Mouse (Mus musculus): Measurements from ENCODE around the gene Pdzd7. TPM values are rescaled to one million over a fixed set of nuclear protein-coding genes. Genes with fewer than 3 reads are reported as not detected.

Pdzd7 gene
- polyA plus RNA-seq, 1 experiment from 2014 or later, result 1.1 TPM

DNA sequence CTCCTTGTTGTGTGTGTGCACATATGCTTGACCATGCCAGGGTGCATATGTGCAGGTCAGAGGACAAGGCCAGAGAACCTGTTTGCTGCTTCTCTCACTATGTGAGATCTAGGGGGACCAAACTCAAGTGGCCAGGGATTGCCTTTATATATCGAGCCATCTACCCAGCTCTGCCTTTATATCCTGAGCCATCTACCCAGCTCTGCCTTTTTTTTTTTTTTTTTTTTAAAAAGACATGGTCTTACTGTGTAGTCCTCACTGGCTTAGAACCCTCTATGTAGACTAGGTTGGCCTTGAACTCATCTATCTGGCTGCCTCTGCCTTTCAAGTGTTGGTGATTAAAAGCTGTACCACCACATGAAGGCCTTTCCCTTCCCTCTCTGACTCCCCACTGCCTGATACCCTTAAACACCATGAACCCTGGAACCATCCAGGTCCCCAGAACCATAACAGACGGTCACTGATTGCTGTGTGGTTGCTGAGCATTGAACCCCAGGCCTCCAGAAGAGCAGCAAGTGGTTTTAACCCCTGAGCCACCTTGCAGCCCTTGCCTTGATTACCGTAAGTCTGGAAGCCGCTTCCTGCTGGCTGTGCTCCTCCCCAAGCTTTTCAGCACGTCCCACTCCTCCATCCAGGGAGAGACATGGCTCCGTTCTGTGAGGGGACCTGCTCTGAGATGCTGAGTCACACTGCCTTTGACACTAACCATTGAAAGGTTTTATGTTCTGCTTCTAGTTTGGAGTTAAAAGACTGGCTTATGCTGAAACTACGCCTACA, 41.6 kb downstream of the Pdzd7 start:
- peaks cover 66% of the 10 kb centered on the region for H3K36me3 ChIP-seq
- no peak overlapping the region for H3K4me2 ChIP-seq
- H3K4me1 ChIP-seq, result peaks cover 42% of the 10 kb centered on the region
- no peak overlapping the region for H3K4me3 ChIP-seq (replicated peaks)
- 80% methylated on average over 7 of the region's 7 CpGs for WGBS
- H3K9me3 ChIP-seq (replicated peaks), result no peaks in the 10 kb centered on the region
- H3K9ac ChIP-seq, result no peak overlapping the region
- ATAC-seq (replicated peaks; ENCODE audit: low FRiP score), result no peak
- no peaks in the 10 kb centered on the region for H3K27me3 ChIP-seq
- no peak overlapping the region for H3K27ac ChIP-seq

DNA sequence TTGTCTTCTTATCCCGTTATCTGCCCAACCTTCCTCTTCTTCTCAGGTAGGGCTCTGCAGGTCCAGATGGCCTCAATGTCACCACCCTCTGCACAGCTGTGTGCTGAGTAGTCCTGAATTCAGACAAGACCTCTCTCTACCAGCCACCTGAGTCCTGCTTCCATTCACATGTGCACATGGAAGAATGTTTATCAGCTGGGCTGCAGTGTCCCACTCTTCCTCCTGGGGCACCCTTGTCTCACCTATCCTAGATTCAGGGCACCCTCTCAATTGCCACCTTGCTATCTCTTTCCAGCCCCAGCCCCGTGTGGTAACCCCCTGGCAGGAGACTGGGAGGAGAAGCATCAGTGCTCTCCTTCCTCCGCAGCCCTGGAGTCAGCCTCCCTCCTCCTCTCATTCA, 43.2 kb downstream of the Pdzd7 start:
- Histone ChIP-seq H3K9me3 (replicated peaks) (no peaks in the 10 kb centered on the region), H3K4me2 (no peak overlapping the region), H3K4me3 (replicated peaks) (no peak overlapping the region), H3K4me1 (peaks cover 28% of the 10 kb centered on the region), H3K27me3 (no peaks in the 10 kb centered on the region), H3K36me3 (peaks cover 66% of the 10 kb centered on the region), H3K9ac (no peak overlapping the region), H3K27ac (no peak overlapping the region)
- 60% methylated on average over 3 of the region's 3 CpGs for WGBS
- no peak for ATAC-seq (replicated peaks; ENCODE audit: low FRiP score)

DNA sequence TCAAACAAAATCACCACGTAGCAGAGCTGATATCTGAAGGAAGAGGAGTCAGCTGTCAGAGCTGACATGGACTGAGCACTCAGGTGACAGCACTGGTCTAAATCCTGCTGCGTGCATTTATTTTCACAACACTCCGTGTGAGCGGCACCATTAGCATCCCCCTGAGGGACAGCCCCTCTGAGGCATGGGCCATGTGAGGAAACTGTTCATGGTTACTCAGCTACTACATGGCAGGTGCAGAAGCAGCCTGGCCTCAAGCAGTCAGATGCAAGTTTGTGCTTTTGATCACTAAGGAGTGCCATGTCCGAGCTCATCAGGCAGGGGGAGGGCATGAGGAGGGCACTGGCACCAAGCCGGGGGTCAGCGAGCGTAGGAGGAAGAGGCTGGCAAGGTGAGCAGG, 45.9 kb downstream of the Pdzd7 start:
- Histone ChIP-seq H3K9me3 (replicated peaks) (no peaks in the 10 kb centered on the region), H3K4me3 (replicated peaks) (no peak overlapping the region), H3K27me3 (no peaks in the 10 kb centered on the region), H3K4me1 (peaks cover 13% of the 10 kb centered on the region; the same call in 1 of the 2 replicates), H3K27ac (no peak overlapping the region), H3K9ac (no peak overlapping the region), H3K36me3 (peaks cover 63% of the 10 kb centered on the region), H3K4me2 (no peak overlapping the region)
- no peak for ATAC-seq (replicated peaks; ENCODE audit: low FRiP score)
- 86% methylated on average over 8 of the region's 8 CpGs for WGBS

DNA sequence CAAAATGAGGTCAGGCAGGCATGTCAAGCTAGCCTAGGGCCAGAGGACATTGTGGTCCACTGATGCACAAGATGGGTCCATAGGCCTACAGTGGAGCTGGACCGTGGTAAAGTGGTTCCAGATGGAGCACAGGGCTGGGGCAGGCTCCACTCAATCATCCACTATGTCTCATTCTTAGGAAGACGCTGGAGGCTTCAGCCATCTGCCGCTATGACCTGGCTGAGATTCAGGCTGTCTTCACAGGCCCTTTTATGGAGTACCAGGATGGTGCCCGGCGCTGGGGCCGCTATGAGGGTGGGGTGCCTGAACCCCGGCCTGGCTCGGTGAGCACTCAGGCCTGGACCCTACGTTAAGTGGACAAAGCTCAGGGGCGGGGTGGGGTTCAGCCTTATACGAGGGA, 47.7 kb downstream of the Pdzd7 start:
- H3K4me1 ChIP-seq, result peaks cover 3% of the 10 kb centered on the region; the same call in 1 of the 2 replicates
- no peak overlapping the region for H3K4me2 ChIP-seq
- H3K36me3 ChIP-seq, result peaks cover 45% of the 10 kb centered on the region
- no peak overlapping the region for H3K27ac ChIP-seq
- H3K27me3 ChIP-seq, result no peaks in the 10 kb centered on the region
- WGBS, result 84% methylated on average over 11 of the region's 11 CpGs
- ATAC-seq (replicated peaks; ENCODE audit: low FRiP score), result no peak
- H3K4me3 ChIP-seq (replicated peaks), result no peak overlapping the region
- H3K9me3 ChIP-seq (replicated peaks), result no peaks in the 10 kb centered on the region
- no peak overlapping the region for H3K9ac ChIP-seq

DNA sequence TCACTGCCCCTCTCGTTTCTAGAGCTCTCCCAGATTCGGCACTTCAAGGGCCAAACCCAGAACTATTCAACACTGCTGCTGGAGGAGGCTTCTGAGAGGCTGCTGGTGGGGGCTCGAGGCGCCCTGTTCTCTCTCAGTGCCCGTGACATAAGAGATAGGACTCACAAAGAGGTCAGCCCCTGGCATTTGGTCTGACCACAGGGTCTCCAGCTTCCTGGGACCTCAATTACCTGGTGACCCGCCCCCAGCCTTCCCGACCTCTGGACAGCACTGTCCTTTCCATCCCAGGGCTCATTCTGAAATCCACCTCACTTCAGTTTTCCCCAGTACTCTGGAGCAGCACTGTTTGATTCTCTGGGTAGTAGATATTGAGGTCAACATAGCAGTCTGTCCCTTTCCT, 52.8 kb downstream of the Pdzd7 start:
- Histone ChIP-seq H3K27me3 (no peaks in the 10 kb centered on the region), H3K36me3 (peaks cover 6% of the 10 kb centered on the region; the same call in 1 of the 2 replicates), H3K4me3 (replicated peaks) (no peak overlapping the region), H3K9me3 (replicated peaks) (no peaks in the 10 kb centered on the region), H3K4me1 (peaks cover 47% of the 10 kb centered on the region), H3K4me2 (no peak overlapping the region), H3K27ac (no peak overlapping the region), H3K9ac (no peak overlapping the region)
- 58% methylated on average over 7 of the region's 7 CpGs for WGBS
- no peak for ATAC-seq (replicated peaks; ENCODE audit: low FRiP score)

DNA sequence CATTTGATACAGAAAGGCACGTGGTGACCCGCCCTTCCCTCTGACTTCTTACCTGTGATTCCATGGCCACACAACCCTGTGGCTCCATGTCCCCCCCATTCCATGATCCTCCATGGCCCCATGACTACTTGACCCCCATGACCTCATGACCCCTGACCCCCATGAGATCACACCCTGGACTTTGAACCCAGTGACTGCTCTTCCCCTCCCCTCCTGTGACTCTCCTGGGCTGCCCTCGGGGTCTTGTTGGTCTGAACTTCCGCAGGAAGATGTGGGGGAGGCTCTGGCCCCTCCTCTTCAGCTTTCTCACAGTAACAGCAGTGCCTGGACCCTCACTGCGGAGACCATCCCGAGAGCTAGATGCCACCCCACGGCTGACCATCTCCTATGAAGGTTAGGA, 53.3 kb downstream of the Pdzd7 start:
- peaks cover 1% of the 10 kb centered on the region; the same call in 1 of the 2 replicates for H3K36me3 ChIP-seq
- no peak overlapping the region for H3K4me2 ChIP-seq
- no peak for ATAC-seq (replicated peaks; ENCODE audit: low FRiP score)
- H3K9me3 ChIP-seq (replicated peaks), result no peaks in the 10 kb centered on the region
- H3K9ac ChIP-seq, result no peak overlapping the region
- no peak overlapping the region for H3K4me3 ChIP-seq (replicated peaks)
- no peaks in the 10 kb centered on the region for H3K27me3 ChIP-seq
- H3K4me1 ChIP-seq, result peaks cover 46% of the 10 kb centered on the region
- WGBS, result 29% methylated on average over 7 of the region's 7 CpGs
- H3K27ac ChIP-seq, result no peak overlapping the region

DNA sequence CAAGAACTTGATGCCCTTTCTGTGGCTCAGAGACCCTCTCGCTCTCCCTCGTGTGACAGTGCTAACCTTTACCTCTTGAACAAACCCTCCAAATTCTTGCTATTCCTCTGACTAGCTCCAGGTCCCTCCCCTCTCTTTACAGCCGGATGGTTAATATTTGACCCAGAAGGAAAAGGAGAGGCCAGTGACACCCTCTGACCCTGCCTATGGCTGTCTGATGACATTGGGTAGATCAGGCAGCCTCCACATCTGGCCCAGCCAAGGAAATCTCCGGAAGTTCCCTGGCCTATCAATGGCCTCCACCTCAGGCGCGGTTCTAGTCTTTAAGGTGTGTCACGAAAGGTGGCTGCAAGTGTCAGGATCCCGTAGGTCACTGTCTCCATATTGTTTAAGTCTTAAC, 54.5 kb downstream of the Pdzd7 start:
- Histone ChIP-seq H3K9ac (no peak overlapping the region), H3K36me3 (no peaks in the 10 kb centered on the region), H3K9me3 (replicated peaks) (no peaks in the 10 kb centered on the region), H3K27ac (peak overlapping the region; percentile 45), H3K4me2 (peak overlapping the region; percentile 93), H3K4me1 (peaks cover 43% of the 10 kb centered on the region), H3K27me3 (no peaks in the 10 kb centered on the region), H3K4me3 (replicated peaks) (0 out of 2 replicates have a peak overlapping the region, but pooled peaks have one; percentile 56)
- ATAC-seq (replicated peaks; ENCODE audit: low FRiP score), result no peak
- WGBS, result 71% methylated on average over 8 of the region's 8 CpGs

DNA sequence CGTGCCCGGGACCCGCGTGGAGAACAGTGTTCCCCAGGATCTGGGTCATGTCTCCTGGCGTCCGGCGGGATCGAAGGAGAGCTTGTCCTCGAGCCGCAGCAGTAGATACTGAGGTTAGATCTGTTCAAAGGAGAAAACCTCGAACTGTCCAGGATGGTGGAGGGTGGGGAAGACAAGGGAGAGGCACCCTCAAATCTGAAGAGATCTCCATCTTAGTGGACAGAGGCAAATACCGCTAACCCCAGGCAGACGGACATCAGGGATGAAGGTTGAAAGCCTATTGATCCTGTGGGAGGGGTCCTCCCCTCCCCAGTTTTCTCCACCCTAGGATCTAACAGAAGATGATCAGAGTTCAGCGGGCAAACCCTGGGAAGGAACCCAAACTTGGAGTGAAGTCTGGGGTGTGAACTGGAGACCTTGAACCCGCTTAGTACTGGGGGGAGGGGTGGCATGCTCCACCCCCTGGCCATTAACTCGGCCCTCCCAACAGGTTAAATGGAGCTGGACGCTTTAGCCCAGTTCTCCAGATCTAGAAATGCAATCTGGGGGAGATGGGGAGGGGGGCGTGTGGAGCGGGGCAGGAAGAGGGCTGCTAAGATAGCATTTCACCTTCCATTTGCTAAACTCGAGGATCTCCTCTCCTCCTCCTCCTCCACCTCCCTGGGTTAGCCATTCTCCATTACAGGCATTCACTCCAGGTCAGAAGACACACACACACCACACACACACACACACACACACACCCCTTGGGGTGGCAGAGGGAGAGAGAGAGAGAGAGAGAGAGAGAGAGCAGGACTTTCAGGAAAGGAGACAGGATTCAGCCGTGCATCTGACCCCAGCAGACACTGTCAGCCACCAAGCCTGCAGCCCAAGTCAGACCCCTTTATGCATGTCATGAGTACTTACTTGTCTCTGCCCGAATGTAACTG, 55.7 kb downstream of the Pdzd7 start:
- H3K27ac ChIP-seq, result peak overlapping the region; percentile 45
- H3K36me3 ChIP-seq, result no peaks in the 10 kb centered on the region
- H3K27me3 ChIP-seq, result no peaks in the 10 kb centered on the region
- H3K4me2 ChIP-seq, result peak overlapping the region; percentile 93
- H3K4me3 ChIP-seq (replicated peaks), result peak overlapping the region; percentile 56
- peak overlapping the region; percentile 60 for H3K9ac ChIP-seq
- peak; percentile 26; the same call in 1 of the 2 replicates for ATAC-seq (replicated peaks; ENCODE audit: low FRiP score)
- peaks cover 51% of the 10 kb centered on the region for H3K4me1 ChIP-seq
- H3K9me3 ChIP-seq (replicated peaks), result no peaks in the 10 kb centered on the region
- WGBS, result 5% methylated on average over 22 of the region's 22 CpGs

DNA sequence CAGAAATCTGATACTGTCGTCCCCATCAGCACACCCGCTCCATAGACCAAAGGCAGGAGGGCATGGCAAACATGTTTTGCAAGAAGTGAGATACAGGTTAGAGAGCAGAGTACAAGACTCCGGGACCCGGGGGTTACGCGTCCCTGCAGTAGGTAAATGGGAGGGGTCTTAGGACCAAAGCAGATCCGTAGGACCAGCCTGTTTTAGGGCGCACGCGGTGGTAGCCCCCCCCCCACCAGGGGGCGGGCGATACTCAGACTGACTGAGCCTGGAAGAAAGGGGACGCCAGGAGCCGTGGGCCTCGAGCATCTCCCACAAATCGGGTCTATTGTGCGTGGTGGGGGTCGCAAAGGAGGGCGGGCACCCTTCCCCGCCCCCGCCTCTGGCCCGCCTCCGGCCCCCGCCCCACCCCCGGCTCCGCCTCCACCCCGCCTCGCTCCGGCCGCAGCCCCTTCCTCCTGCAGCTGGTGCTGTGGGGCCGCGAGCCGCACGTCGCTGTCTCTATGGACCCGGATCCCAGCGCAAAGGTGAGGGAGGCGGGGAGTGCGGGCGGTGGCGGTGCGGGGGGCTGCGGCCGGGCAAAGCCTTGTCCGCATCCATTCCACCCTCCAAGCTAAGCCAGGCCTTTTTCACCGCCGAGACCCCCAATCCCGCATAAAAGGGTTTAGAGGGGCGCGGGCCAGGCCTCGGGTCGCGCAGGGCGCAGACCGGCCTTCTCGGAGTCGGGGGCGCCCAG, 56.5 kb downstream of the Pdzd7 start, which contains the start of gene Sema4g:
Gene Sema4g, plus strand, starts transcription at position 271 of the 736 bp plus-strand sequence.
- no peaks in the 10 kb centered on the region for H3K27me3 ChIP-seq
- H3K36me3 ChIP-seq, result no peaks in the 10 kb centered on the region
- ATAC-seq (replicated peaks; ENCODE audit: low FRiP score), result peak; percentile 63
- peak within 1 kb of the TSS; percentile 45 for H3K27ac ChIP-seq
- no peaks in the 10 kb centered on the region for H3K9me3 ChIP-seq (replicated peaks)
- peaks cover 52% of the 10 kb centered on the region for H3K4me1 ChIP-seq
- under 1% methylated on average over 53 of the region's 58 CpGs for WGBS
- peak within 1 kb of the TSS; percentile 60 for H3K9ac ChIP-seq
- H3K4me3 ChIP-seq (replicated peaks), result peak within 1 kb of the TSS; percentile 56
- H3K4me2 ChIP-seq, result peak within 1 kb of the TSS; percentile 93

DNA sequence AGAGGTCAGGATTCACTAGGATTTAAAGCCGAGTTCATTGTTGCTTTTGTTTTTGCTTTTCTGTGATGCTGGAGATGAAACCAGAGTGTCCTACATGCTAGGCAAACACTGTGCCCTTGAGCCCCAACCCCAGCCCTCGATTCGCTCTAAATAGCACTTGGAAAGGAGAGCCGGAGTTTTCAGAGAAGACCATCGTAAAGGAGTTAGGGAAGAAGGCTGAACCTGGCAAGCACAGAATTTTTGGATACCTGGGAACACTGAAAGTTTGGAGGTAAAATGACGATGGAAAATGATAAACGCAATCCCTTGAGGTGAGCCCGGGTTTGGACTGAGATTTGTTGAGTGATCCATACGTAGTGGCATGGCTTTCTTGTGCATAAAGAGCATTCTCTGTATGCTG, 57.2 kb downstream of the Pdzd7 start:
- 20% methylated on average over 9 of the region's 9 CpGs for WGBS
- H3K9me3 ChIP-seq (replicated peaks), result no peaks in the 10 kb centered on the region

DNA sequence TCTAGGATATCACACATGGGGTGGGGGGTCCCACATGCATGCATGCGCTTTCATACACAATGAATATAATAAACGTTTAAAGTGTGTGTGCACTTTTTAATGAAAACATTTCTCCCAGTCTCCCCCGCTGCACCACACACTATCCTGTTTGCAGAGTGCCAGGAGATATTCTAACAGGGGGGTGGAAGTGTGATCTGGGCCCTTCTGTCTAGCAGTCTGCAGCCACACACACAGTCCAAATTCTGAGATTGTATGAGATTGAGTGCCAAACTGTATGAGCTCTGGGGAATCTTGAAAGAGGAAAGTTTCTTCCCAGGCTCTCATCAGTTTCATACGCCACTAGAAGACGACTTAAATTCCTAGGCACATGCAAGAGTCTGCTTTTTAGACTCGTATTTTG, 57.7 kb downstream of the Pdzd7 start:
- no peaks in the 10 kb centered on the region for H3K9me3 ChIP-seq (replicated peaks)
- H3K36me3 ChIP-seq, result peaks cover 5% of the 10 kb centered on the region
- H3K4me2 ChIP-seq, result no peak overlapping the region
- peaks cover 52% of the 10 kb centered on the region for H3K4me1 ChIP-seq
- WGBS, result 64% methylated on average over 6 of the region's 6 CpGs
- no peak overlapping the region for H3K9ac ChIP-seq
- H3K27ac ChIP-seq, result no peak overlapping the region
- no peak overlapping the region for H3K4me3 ChIP-seq (replicated peaks)
- ATAC-seq (replicated peaks; ENCODE audit: low FRiP score), result no peak
- H3K27me3 ChIP-seq, result no peaks in the 10 kb centered on the region

More for the DNA sequence above, 57.2 kb downstream of the Pdzd7 start:
- Histone ChIP-seq H3K36me3 (peaks cover 2% of the 10 kb centered on the region; the same call in 1 of the 2 replicates), H3K9ac (peak overlapping the region; percentile 60), H3K4me2 (peak overlapping the region; percentile 93), H3K27ac (0 out of 2 replicates have a peak overlapping the region, but pooled peaks have one; percentile 19), H3K27me3 (no peaks in the 10 kb centered on the region), H3K4me1 (peaks cover 52% of the 10 kb centered on the region), H3K4me3 (replicated peaks) (peak overlapping the region; percentile 56)
- no peak for ATAC-seq (replicated peaks; ENCODE audit: low FRiP score)
